Mouse (Mus musculus): Measurements from ENCODE around the gene Olfr354.

GRCm38 (mm10) chr2:36936821-36937220, 31.3 kb downstream of the Olfr354 start, which contains the start of gene Olfr356:
- no peak for TF ChIP-seq CTCF (conservative IDR thresholded peaks at IDR 0.05; ENCODE audit: low read length)
- no peak for TF ChIP-seq NANOG (IDR thresholded peaks at IDR 0.05; ENCODE audit: borderline replicate concordance, low read length)
- TF ChIP-seq POU5F1 (IDR thresholded peaks at IDR 0.05; ENCODE audit: borderline replicate concordance, low read length) = no peak

Data from E14TG2a.4 (cell line).